Mouse (Mus musculus) layer of hippocampus, adult 2 months (tissue): ENCODE data around the gene Lrrc4c. TPM values are rescaled to one million over a fixed set of nuclear protein-coding genes. Genes with fewer than 3 reads are reported as not detected.

Source experiments
- DNase-seq, 2 experiments: peaks; one replicate each; pipeline ENCODE4 v3.0.0; 2022; ENCODE audit warnings: low spot score in 2 of 2
- H3K27ac ChIP-seq: fragments of 200-600 bp; 2 replicates; pipeline ENCODE4 v1.8.1; 2022
- H3K4me3 ChIP-seq: fragments of 200-600 bp; 2 replicates; pipeline ENCODE4 v1.8.1; 2022; ENCODE audit warnings: mild to moderate bottlenecking
- CTCF ChIP-seq: fragments of 200-600 bp; conservative IDR thresholded peaks from 2 replicates; pipeline ENCODE4 v1.8.1; 2022; ENCODE audit warnings: antibody characterized with exemption, mild to moderate bottlenecking, moderate library complexity
- total RNA-seq, 2 experiments: library from RNA; stranded (reverse); gene quantifications; 2 replicates each; pipeline ENCODE4 v1.2.3; 2021

The Lrrc4c gene
- total RNA-seq, 2 experiments from 2014 or later = 66.9 to 68.3 TPM

- no peak overlapping the region for H3K4me3 ChIP-seq
- no peak overlapping the region for H3K27ac ChIP-seq
- TF ChIP-seq CTCF = no peak
- DNase-seq = no peak
Measured at GRCm38 (mm10) chr2:96757701-96758100, 439.7 kb downstream of the Lrrc4c start.

GRCm38 (mm10) chr2:96763538-96763937, 445.6 kb downstream of the Lrrc4c start:
- no peak for TF ChIP-seq CTCF
- peak; percentile 38 to 44 for DNase-seq
- Histone ChIP-seq H3K27ac (no peak overlapping the region), H3K4me3 (no peak overlapping the region)

GRCm38 (mm10) chr2:96775376-96775775, 457.4 kb downstream of the Lrrc4c start:
- Histone ChIP-seq H3K4me3 (no peak overlapping the region), H3K27ac (no peak overlapping the region)
- DNase-seq = no peak
- no peak for TF ChIP-seq CTCF

GRCm38 (mm10) chr2:96796681-96797385, 478.9 kb downstream of the Lrrc4c start:
- no peak overlapping the region for H3K27ac ChIP-seq
- no peak for DNase-seq
- no peak overlapping the region for H3K4me3 ChIP-seq
- no peak for TF ChIP-seq CTCF

- Histone ChIP-seq H3K4me3 (no peak overlapping the region), H3K27ac (no peak overlapping the region)
- DNase-seq = no peak
- TF ChIP-seq CTCF = no peak
Measured at GRCm38 (mm10) chr2:96850839-96851396, 532.9 kb downstream of the Lrrc4c start.

- DNase-seq = no peak
- Histone ChIP-seq H3K4me3 (no peak overlapping the region), H3K27ac (no peak overlapping the region)
- no peak for TF ChIP-seq CTCF
Measured at GRCm38 (mm10) chr2:96853797-96854196, 535.8 kb downstream of the Lrrc4c start.

GRCm38 (mm10) chr2:96876062-96876461, 558.1 kb downstream of the Lrrc4c start:
- no peak for TF ChIP-seq CTCF
- Histone ChIP-seq H3K4me3 (no peak overlapping the region), H3K27ac (no peak overlapping the region)
- no peak for DNase-seq

- no peak for TF ChIP-seq CTCF
- DNase-seq = no peak
- H3K4me3 ChIP-seq = no peak overlapping the region
- no peak overlapping the region for H3K27ac ChIP-seq
Measured at GRCm38 (mm10) chr2:96949531-96949930, 631.6 kb downstream of the Lrrc4c start.

- no peak overlapping the region for H3K27ac ChIP-seq
- H3K4me3 ChIP-seq = no peak overlapping the region
- no peak for TF ChIP-seq CTCF
- DNase-seq = no peak
Measured at GRCm38 (mm10) chr2:96999521-96999920, 681.6 kb downstream of the Lrrc4c start.

GRCm38 (mm10) chr2:97018319-97018718, 700.4 kb downstream of the Lrrc4c start:
- no peak for DNase-seq
- no peak for TF ChIP-seq CTCF
- Histone ChIP-seq H3K4me3 (no peak overlapping the region), H3K27ac (no peak overlapping the region)

GRCm38 (mm10) chr2:97026991-97027390, 709.0 kb downstream of the Lrrc4c start:
- no peak overlapping the region for H3K4me3 ChIP-seq
- no peak for DNase-seq
- no peak for TF ChIP-seq CTCF
- H3K27ac ChIP-seq = no peak overlapping the region

- no peak overlapping the region for H3K4me3 ChIP-seq
- TF ChIP-seq CTCF = no peak
- no peak overlapping the region for H3K27ac ChIP-seq
- no peak for DNase-seq
Measured at GRCm38 (mm10) chr2:97027585-97027984, 709.6 kb downstream of the Lrrc4c start.

- Histone ChIP-seq H3K27ac (no peak overlapping the region), H3K4me3 (no peak overlapping the region)
- DNase-seq = no peak
- no peak for TF ChIP-seq CTCF
Measured at GRCm38 (mm10) chr2:97036401-97036800, 718.4 kb downstream of the Lrrc4c start.
